Mouse (Mus musculus): ENCODE results near the gene Prdm2.
A peak's percentile ranks its signal among the peaks of the same experiment; 100 is the strongest.

The Prdm2 gene

GRCm38 (mm10) chr4:143147666-143148065, 65.1 kb downstream of the Prdm2 start:
- DNase-seq, result no peak

- DNase-seq, result no peak
Observed at GRCm38 (mm10) chr4:143143615-143144014, 69.2 kb downstream of the Prdm2 start.

GRCm38 (mm10) chr4:143141645-143142259, 71.0 kb downstream of the Prdm2 start:
- DNase-seq, result no peak

GRCm38 (mm10) chr4:143140940-143141339, 71.9 kb downstream of the Prdm2 start:
- DNase-seq, result no peak

GRCm38 (mm10) chr4:143132433-143132832, 80.4 kb downstream of the Prdm2 start:
- peak; percentile 53 for DNase-seq

GRCm38 (mm10) chr4:143130441-143130840, 82.4 kb downstream of the Prdm2 start:
- no peak for DNase-seq

- DNase-seq, result no peak
Observed at GRCm38 (mm10) chr4:143129261-143129760, 83.5 kb downstream of the Prdm2 start.

- no peak for DNase-seq
Observed at GRCm38 (mm10) chr4:143127171-143127570, 85.6 kb downstream of the Prdm2 start.

GRCm38 (mm10) chr4:143126476-143126875, 86.3 kb downstream of the Prdm2 start:
- DNase-seq, result peak; percentile 32

- DNase-seq, result no peak
Observed at GRCm38 (mm10) chr4:143125290-143125689, 87.5 kb downstream of the Prdm2 start.

GRCm38 (mm10) chr4:143123043-143123442, 89.8 kb downstream of the Prdm2 start:
- no peak for DNase-seq

GRCm38 (mm10) chr4:143121174-143121573, 91.6 kb downstream of the Prdm2 start:
- DNase-seq, result no peak

- DNase-seq, result no peak
Observed at GRCm38 (mm10) chr4:143120008-143120407, 92.8 kb downstream of the Prdm2 start.

- no peak for DNase-seq
Observed at GRCm38 (mm10) chr4:143118843-143119242, 94.0 kb downstream of the Prdm2 start.

GRCm38 (mm10) chr4:143115851-143116250, 96.9 kb downstream of the Prdm2 start:
- DNase-seq, result no peak

GRCm38 (mm10) chr4:143114232-143114979, 98.4 kb downstream of the Prdm2 start:
- no peak for DNase-seq

GRCm38 (mm10) chr4:143112985-143113384, 99.8 kb downstream of the Prdm2 start:
- DNase-seq, result peak; percentile 51

GRCm38 (mm10) chr4:143112439-143112838, 100.4 kb downstream of the Prdm2 start:
- DNase-seq, result no peak

GRCm38 (mm10) chr4:143111872-143112271, 100.9 kb downstream of the Prdm2 start:
- no peak for DNase-seq

GRCm38 (mm10) chr4:143108552-143108951, 104.2 kb downstream of the Prdm2 start:
- DNase-seq, result no peak

GRCm38 (mm10) chr4:143106971-143107370, 105.8 kb downstream of the Prdm2 start:
- DNase-seq, result no peak

GRCm38 (mm10) chr4:143106566-143106965, 106.2 kb downstream of the Prdm2 start:
- DNase-seq, result no peak

GRCm38 (mm10) chr4:143104739-143105138, 108.1 kb downstream of the Prdm2 start:
- DNase-seq, result no peak

GRCm38 (mm10) chr4:143103811-143104210, 109.0 kb downstream of the Prdm2 start:
- no peak for DNase-seq

Measured in right cerebral cortex, postnatal 25 days (tissue).